Mouse (Mus musculus) lung, postnatal 14 days (tissue): Measurements from ENCODE around the gene Hes6.

Experiments
- DNase-seq: peaks from one replicate; pipeline ENCODE4 v3.0.0; 2021

Gene Hes6

GRCm38 (mm10) chr1:91439776-91440175 is 25.9 kb upstream of the Hes6 start:
- DNase-seq: no peak

- DNase-seq: no peak
Observed at GRCm38 (mm10) chr1:91437573-91437972, 23.7 kb upstream of the Hes6 start.

GRCm38 (mm10) chr1:91437083-91437400 is 23.2 kb upstream of the Hes6 start:
- no peak for DNase-seq

GRCm38 (mm10) chr1:91436380-91437082 is 22.7 kb upstream of the Hes6 start:
- DNase-seq: peak; percentile 93

GRCm38 (mm10) chr1:91435606-91436130 is 21.8 kb upstream of the Hes6 start:
- no peak for DNase-seq

- no peak for DNase-seq
Observed at GRCm38 (mm10) chr1:91434905-91435304, 21.1 kb upstream of the Hes6 start.

GRCm38 (mm10) chr1:91430761-91431160 is 16.9 kb upstream of the Hes6 start:
- no peak for DNase-seq

GRCm38 (mm10) chr1:91429212-91429611 is 15.4 kb upstream of the Hes6 start:
- no peak for DNase-seq

GRCm38 (mm10) chr1:91428614-91429013 is 14.8 kb upstream of the Hes6 start:
- DNase-seq: peak; percentile 93

- no peak for DNase-seq
Observed at GRCm38 (mm10) chr1:91426397-91426796, 12.6 kb upstream of the Hes6 start.

- no peak for DNase-seq
Observed at GRCm38 (mm10) chr1:91420601-91421065, 6.8 kb upstream of the Hes6 start.

GRCm38 (mm10) chr1:91419862-91420600 is 6.2 kb upstream of the Hes6 start:
- no peak for DNase-seq

GRCm38 (mm10) chr1:91417991-91418390 is 4.2 kb upstream of the Hes6 start:
- DNase-seq: no peak

GRCm38 (mm10) chr1:91415311-91415710 is 1.5 kb upstream of the Hes6 start:
- no peak for DNase-seq

GRCm38 (mm10) chr1:91414903-91415302 is 1.1 kb upstream of the Hes6 start:
- no peak for DNase-seq

GRCm38 (mm10) chr1:91413536-91413897 is 321 bp downstream of the Hes6 start:
- DNase-seq: no peak

- peak; percentile 95 for DNase-seq
Observed at GRCm38 (mm10) chr1:91413030-91413506, 770 bp downstream of the Hes6 start.

- DNase-seq: peak; percentile 28
Observed at GRCm38 (mm10) chr1:91412286-91413029, 1.4 kb downstream of the Hes6 start.

GRCm38 (mm10) chr1:91411631-91412285 is 2.1 kb downstream of the Hes6 start:
- DNase-seq: no peak

- no peak for DNase-seq
Observed at GRCm38 (mm10) chr1:91407819-91408218, 6.0 kb downstream of the Hes6 start.

- DNase-seq: no peak
Observed at GRCm38 (mm10) chr1:91405406-91406169, 8.2 kb downstream of the Hes6 start.

- DNase-seq: no peak
Observed at GRCm38 (mm10) chr1:91404976-91405375, 8.9 kb downstream of the Hes6 start.
